Mouse (Mus musculus) forebrain, embryonic 12.5 days (tissue): Measurements from ENCODE around the gene Acsm1. TPM values are rescaled to one million over a fixed set of nuclear protein-coding genes. Genes with fewer than 3 reads are reported as not detected.
"Not testable (repeated sequence)": the region's sequence is repeated elsewhere in the genome, so short reads cannot be mapped to it uniquely, and the experiment has no call there.

Source experiments
- ATAC-seq: fragments of 200-750 bp; cut with Nextera tagmentation; 2 replicates; pipeline ENCODE4 v1.8.0; 2017; ENCODE audit warnings: moderate TSS enrichment; ENCODE audit not compliant: low FRiP score
- H3K27ac ChIP-seq: fragments of 300-500 bp; sonication (generic); 2 replicates; pipeline ENCODE4 v1.5.1; 2016; ENCODE audit warnings: mild to moderate bottlenecking
- H3K27me3 ChIP-seq: fragments of 300-500 bp; sonication (generic); 2 replicates; pipeline ENCODE4 v1.6.1; 2016; ENCODE audit warnings: mild to moderate bottlenecking
- H3K36me3 ChIP-seq: fragments of 300-500 bp; sonication (generic); replicated peaks from 2 replicates; pipeline ENCODE4 v1.6.1; 2016; ENCODE audit warnings: mild to moderate bottlenecking
- H3K4me1 ChIP-seq: fragments of 300-500 bp; sonication (generic); 2 replicates; pipeline ENCODE4 v1.6.1; 2016
- H3K4me2 ChIP-seq: fragments of 300-500 bp; sonication (generic); 2 replicates; pipeline ENCODE4 v1.6.1; 2016; ENCODE audit warnings: mild to moderate bottlenecking, moderate library complexity
- H3K4me3 ChIP-seq: fragments of 300-500 bp; sonication (generic); replicated peaks from 2 replicates; pipeline ENCODE4 v1.5.1; 2016; ENCODE audit warnings: mild to moderate bottlenecking
- H3K9ac ChIP-seq: fragments of 300-500 bp; sonication (generic); 2 replicates; pipeline ENCODE4 v1.6.1; 2016; ENCODE audit warnings: mild to moderate bottlenecking
- H3K9me3 ChIP-seq: fragments of 300-500 bp; sonication (generic); 2 replicates; pipeline ENCODE4 v1.6.1; 2016
- WGBS: fragments of 180-500 bp; shearing (Covaris S2); methylation state at CpG from one replicate; pipeline ENCODE4 v1.1.7; 2016; 5-methylcytosine and 5-hydroxymethylcytosine counted together
- polyA plus RNA-seq: library from polyadenylated mRNA; unstranded; fragments of >200 nt; fragmentation: Nextera tagmentation; extraction: Ambion mirVana; gene quantifications from 2 replicates; pipeline ENCODE4 v1.2.1, GENCODE M21; 2016

Acsm1 gene
- polyA plus RNA-seq, result not detected in 2 replicates

DNA sequence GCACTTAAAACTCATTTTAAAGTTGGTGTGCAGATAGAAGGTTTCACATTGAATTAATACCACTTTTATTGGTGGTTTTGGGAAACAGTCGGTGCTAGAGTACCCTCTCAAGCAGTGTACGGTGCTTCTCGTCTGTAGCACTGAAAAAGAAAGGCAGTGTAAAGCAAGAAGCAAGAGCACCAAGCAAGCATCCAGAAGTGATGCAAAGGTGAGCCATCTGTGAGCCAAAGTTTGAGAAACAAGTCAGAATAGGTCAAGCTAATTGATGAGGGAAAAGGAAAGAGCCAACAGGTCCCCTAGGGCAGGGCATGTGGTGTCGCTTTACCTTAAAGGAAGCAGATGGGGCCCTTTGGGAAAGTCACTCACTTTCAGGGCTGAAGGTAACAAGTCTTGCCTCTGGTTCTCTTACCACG lies at the start of gene Acsm1:
TSS of gene Acsm1 (plus strand) at position 363 of the 413 bp plus-strand sequence.
- H3K36me3 ChIP-seq, result no peaks in the 10 kb centered on the region
- WGBS, result 76% methylated on average over 5 of the region's 5 CpGs

GRCm38 (mm10) chr7:119559789-119560451 lies 46.9 kb upstream of the Acsm1 start:
- Histone ChIP-seq H3K27ac (no peak overlapping the region), H3K4me2 (no peak overlapping the region), H3K36me3 (no peaks in the 10 kb centered on the region), H3K4me3 (no peak overlapping the region), H3K27me3 (no peaks in the 10 kb centered on the region), H3K9ac (no peak overlapping the region), H3K4me1 (no peaks in the 10 kb centered on the region), H3K9me3 (no peaks in the 10 kb centered on the region)
- ATAC-seq, result no peak
- WGBS, result 80% methylated on average over 3 of the region's 3 CpGs

More for the DNA sequence above, at the start of gene Acsm1:
- no peak within 1 kb of the TSS for H3K9ac ChIP-seq
- no peak for ATAC-seq
- no peaks in the 10 kb centered on the region for H3K9me3 ChIP-seq
- no peak within 1 kb of the TSS for H3K4me2 ChIP-seq
- no peak within 1 kb of the TSS for H3K4me3 ChIP-seq
- H3K27ac ChIP-seq, result no peak within 1 kb of the TSS
- H3K4me1 ChIP-seq, result no peaks in the 10 kb centered on the region
- no peaks in the 10 kb centered on the region for H3K27me3 ChIP-seq

DNA sequence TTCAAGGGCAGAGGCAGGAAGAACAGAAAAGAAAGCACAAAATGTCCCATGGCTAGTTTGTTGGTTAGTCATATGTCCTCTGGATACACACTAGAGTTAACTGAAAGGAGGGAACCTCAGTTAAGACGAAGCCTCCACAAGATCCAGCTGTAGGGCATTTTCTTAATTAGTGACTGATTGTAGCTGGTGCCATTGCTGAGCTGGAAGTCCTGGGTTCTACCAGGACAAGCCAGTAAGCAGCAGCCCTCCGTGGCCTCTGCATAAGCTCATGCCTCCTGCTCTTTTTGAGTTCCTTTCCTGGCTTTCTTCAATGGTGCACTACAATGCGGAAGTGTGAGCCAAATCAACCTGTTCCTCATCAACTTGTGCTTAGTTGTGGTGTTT lies 46.4 kb upstream of the Acsm1 start:
- no peak for ATAC-seq
- Histone ChIP-seq H3K4me1 (no peaks in the 10 kb centered on the region), H3K36me3 (no peaks in the 10 kb centered on the region), H3K4me3 (no peak overlapping the region), H3K9ac (no peak overlapping the region), H3K27me3 (no peaks in the 10 kb centered on the region), H3K4me2 (no peak overlapping the region), H3K9me3 (no peaks in the 10 kb centered on the region), H3K27ac (no peak overlapping the region)
- WGBS, result 89% methylated on average over 3 of the region's 3 CpGs

- 51% methylated on average over 4 of the region's 4 CpGs for WGBS
- Histone ChIP-seq H3K27ac (no peak overlapping the region), H3K4me3 (no peak overlapping the region), H3K9ac (no peak overlapping the region), H3K27me3 (no peaks in the 10 kb centered on the region), H3K4me2 (no peak overlapping the region), H3K36me3 (no peaks in the 10 kb centered on the region), H3K4me1 (no peaks in the 10 kb centered on the region), H3K9me3 (no peaks in the 10 kb centered on the region)
- ATAC-seq, result no peak
Measured at GRCm38 (mm10) chr7:119561441-119561840, 45.4 kb upstream of the Acsm1 start.

DNA sequence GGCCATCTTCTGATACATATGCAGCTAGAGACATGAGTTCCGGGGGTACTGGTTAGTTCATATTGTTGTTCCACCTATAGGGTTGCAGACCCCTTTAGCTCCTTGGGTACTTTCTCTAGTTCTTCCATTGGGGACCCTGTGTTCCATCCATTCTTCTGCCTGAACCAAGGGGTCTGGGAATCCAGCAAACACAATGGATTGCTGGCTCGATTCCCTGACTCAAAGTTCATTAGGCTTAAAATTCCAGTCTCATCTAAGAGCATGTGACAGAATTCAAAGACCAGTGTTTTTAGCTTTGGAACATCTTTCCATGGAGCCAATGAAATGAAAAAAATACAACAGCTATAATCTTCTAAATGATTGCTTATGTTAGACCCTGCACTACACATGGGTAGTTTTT lies 44.4 kb upstream of the Acsm1 start:
- not testable (repeated sequence) for H3K27me3 ChIP-seq, H3K9ac ChIP-seq, H3K4me1 ChIP-seq, H3K4me2 ChIP-seq, H3K9me3 ChIP-seq, H3K4me3 ChIP-seq, ATAC-seq, H3K36me3 ChIP-seq, H3K27ac ChIP-seq
- 80% methylated on average over 2 of the region's 2 CpGs for WGBS

GRCm38 (mm10) chr7:119594530-119595107 lies 12.2 kb upstream of the Acsm1 start:
- no peak overlapping the region for H3K27ac ChIP-seq
- WGBS, result 84% methylated on average over 3 of the region's 3 CpGs
- no peaks in the 10 kb centered on the region for H3K4me1 ChIP-seq

DNA sequence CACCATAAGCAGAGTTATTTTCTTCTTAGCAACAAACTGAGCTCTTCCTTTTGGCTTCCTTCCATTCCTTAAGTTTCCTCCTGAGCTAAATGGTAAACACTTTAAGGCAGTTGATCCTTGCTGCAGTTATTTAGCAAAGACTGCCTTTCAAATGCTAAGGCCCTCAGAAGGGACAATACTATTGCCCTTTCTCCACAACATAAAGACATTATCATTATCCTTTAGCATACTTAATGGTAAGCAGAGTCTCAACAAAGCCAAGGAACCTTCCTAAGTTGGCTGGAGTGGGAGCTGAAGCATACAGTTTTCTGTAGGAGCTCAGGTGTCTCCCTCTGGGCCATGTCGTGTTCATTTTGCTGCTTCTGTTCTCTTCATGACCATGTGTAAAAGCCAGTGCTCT lies 11.5 kb upstream of the Acsm1 start:
- Histone ChIP-seq H3K36me3 (no peaks in the 10 kb centered on the region), H3K27me3 (no peaks in the 10 kb centered on the region), H3K4me2 (no peak overlapping the region), H3K27ac (no peak overlapping the region), H3K9me3 (no peaks in the 10 kb centered on the region), H3K4me1 (no peaks in the 10 kb centered on the region), H3K4me3 (no peak overlapping the region), H3K9ac (no peak overlapping the region)
- WGBS, result 46% methylated on average over 1 of the region's 1 CpGs
- ATAC-seq, result no peak

More at GRCm38 (mm10) chr7:119594530-119595107, 12.2 kb upstream of the Acsm1 start:
- no peak overlapping the region for H3K9ac ChIP-seq
- H3K27me3 ChIP-seq, result no peaks in the 10 kb centered on the region
- no peaks in the 10 kb centered on the region for H3K36me3 ChIP-seq
- no peak overlapping the region for H3K4me3 ChIP-seq
- ATAC-seq, result no peak
- no peaks in the 10 kb centered on the region for H3K9me3 ChIP-seq
- H3K4me2 ChIP-seq, result no peak overlapping the region

DNA sequence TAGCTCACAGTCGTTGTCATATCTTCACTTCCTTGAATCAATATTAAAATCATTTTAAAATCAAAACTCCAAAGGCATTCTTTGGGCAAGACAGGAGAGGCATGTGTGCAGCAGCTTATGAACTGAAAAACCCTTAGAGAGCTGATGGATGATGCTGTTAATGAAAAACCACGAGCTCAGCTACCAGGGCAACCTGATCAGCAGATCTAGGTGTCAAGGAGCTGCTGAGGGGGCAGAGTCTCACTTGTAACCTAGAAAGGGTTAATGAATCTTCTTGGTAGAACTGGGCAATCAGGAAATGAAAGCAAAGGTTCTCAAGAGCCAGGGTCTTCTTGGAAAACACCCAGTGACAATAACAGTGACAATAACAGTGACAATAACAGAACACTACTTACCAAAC lies 10.3 kb upstream of the Acsm1 start:
- WGBS, result 81% methylated on average over 2 of the region's 2 CpGs
- Histone ChIP-seq H3K36me3 (no peaks in the 10 kb centered on the region), H3K4me1 (no peaks in the 10 kb centered on the region), H3K9ac (no peak overlapping the region), H3K27me3 (no peaks in the 10 kb centered on the region), H3K9me3 (no peaks in the 10 kb centered on the region), H3K4me2 (no peak overlapping the region), H3K4me3 (no peak overlapping the region), H3K27ac (no peak overlapping the region)
- no peak for ATAC-seq

- Histone ChIP-seq H3K27ac (no peak overlapping the region), H3K9me3 (no peaks in the 10 kb centered on the region), H3K4me3 (no peak overlapping the region), H3K4me2 (no peak overlapping the region), H3K9ac (no peak overlapping the region), H3K27me3 (no peaks in the 10 kb centered on the region), H3K4me1 (no peaks in the 10 kb centered on the region), H3K36me3 (no peaks in the 10 kb centered on the region)
- 92% methylated on average over 2 of the region's 2 CpGs for WGBS
- no peak for ATAC-seq
Measured at GRCm38 (mm10) chr7:119601195-119601953, 5.5 kb upstream of the Acsm1 start.

DNA sequence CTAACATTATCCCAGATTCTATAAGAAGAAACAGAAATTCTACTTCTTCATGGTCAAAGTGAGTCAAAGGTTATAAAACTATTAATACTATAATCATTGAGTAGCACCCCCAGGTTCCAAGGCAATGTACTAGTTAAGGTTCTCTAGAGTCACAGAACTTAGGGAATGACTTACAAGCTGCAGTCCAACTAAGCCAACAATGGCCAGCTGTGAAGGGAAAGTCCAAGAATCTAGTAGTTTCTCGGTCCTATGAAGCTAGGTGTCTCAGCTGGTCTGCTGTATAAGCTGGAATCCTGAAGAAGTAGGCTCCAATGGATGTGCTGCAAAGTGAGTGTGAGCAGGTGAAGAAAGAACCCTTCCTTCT lies 4.9 kb upstream of the Acsm1 start:
- Histone ChIP-seq H3K9ac (no peak overlapping the region), H3K4me2 (no peak overlapping the region), H3K4me3 (no peak overlapping the region), H3K27me3 (no peaks in the 10 kb centered on the region), H3K4me1 (no peaks in the 10 kb centered on the region), H3K9me3 (no peaks in the 10 kb centered on the region), H3K36me3 (no peaks in the 10 kb centered on the region), H3K27ac (no peak overlapping the region)
- ATAC-seq, result no peak
- 79% methylated on average over 1 of the region's 1 CpGs for WGBS

GRCm38 (mm10) chr7:119604903-119605483 lies 1.8 kb upstream of the Acsm1 start:
- Histone ChIP-seq H3K4me3 (no peak overlapping the region), H3K27me3 (no peaks in the 10 kb centered on the region), H3K4me1 (no peaks in the 10 kb centered on the region), H3K9ac (no peak overlapping the region), H3K9me3 (no peaks in the 10 kb centered on the region), H3K4me2 (no peak overlapping the region), H3K27ac (no peak overlapping the region), H3K36me3 (no peaks in the 10 kb centered on the region)
- ATAC-seq, result no peak
- 80% methylated on average over 2 of the region's 2 CpGs for WGBS

GRCm38 (mm10) chr7:119605926-119606663 lies 731 bp upstream of the Acsm1 start:
- no peaks in the 10 kb centered on the region for H3K36me3 ChIP-seq

More at GRCm38 (mm10) chr7:119605926-119606663, 731 bp upstream of the Acsm1 start:
- no peak overlapping the region for H3K4me3 ChIP-seq
- H3K4me2 ChIP-seq, result no peak overlapping the region
- H3K27me3 ChIP-seq, result no peaks in the 10 kb centered on the region
- H3K9ac ChIP-seq, result no peak overlapping the region
- no peak for ATAC-seq
- no peaks in the 10 kb centered on the region for H3K4me1 ChIP-seq
- 76% methylated on average over 9 of the region's 9 CpGs for WGBS
- H3K9me3 ChIP-seq, result no peaks in the 10 kb centered on the region
- H3K27ac ChIP-seq, result no peak overlapping the region
